Mouse (Mus musculus) ES-E14 (cell line): ENCODE data around the gene Psmd2. TPM values are rescaled to one million over a fixed set of nuclear protein-coding genes. Genes with fewer than 3 reads are reported as not detected.
A peak's percentile ranks its signal among the peaks of the same experiment; 100 is the strongest.

Experiments used
- DNase-seq: peaks from one replicate; pipeline ENCODE4 v3.0.0-alpha.2; 2013; ENCODE audit warnings: low read depth, low spot score
- H3K27ac ChIP-seq: 2 replicates; pipeline ENCODE4 v1.5.1; 2012; ENCODE audit warnings: low read depth, mild to moderate bottlenecking, low read length, moderate library complexity, mixed read lengths; ENCODE audit not compliant: poor library complexity, insufficient read depth, severe bottlenecking
- H3K36me3 ChIP-seq: 2 replicates; pipeline ENCODE4 v1.6.1; 2012; ENCODE audit warnings: mild to moderate bottlenecking, low read length, moderate library complexity, mixed read lengths; ENCODE audit not compliant: control insufficient read depth, poor library complexity, insufficient read depth, severe bottlenecking
- H3K4me1 ChIP-seq, 2 experiments: fragments of 150-350 bp in 1 of 2; sonication (generic) in 1 of 2; 2 replicates each; pipeline ENCODE4 v1.6.1; 2012; ENCODE audit warnings: low read length in 2 of 2, mild to moderate bottlenecking in 1 of 2, mixed read lengths in 1 of 2; ENCODE audit not compliant: control insufficient read depth in 2 of 2, insufficient read depth in 2 of 2, poor library complexity in 1 of 2
- H3K4me3 ChIP-seq, 2 experiments: fragments of 150-350 bp in 1 of 2; sonication (generic) in 1 of 2; 2 replicates each; pipeline ENCODE4 v1.5.1; 2012; ENCODE audit warnings: low read length in 2 of 2, low read depth in 1 of 2, mild to moderate bottlenecking in 1 of 2, mixed read lengths in 1 of 2; ENCODE audit not compliant: insufficient read depth in 1 of 2, poor library complexity in 1 of 2, severe bottlenecking in 1 of 2
- H3K9ac ChIP-seq: 2 replicates; pipeline ENCODE4 v1.6.1; 2012; ENCODE audit warnings: low read depth, mild to moderate bottlenecking, low read length, mixed read lengths; ENCODE audit not compliant: poor library complexity, insufficient read depth, severe bottlenecking
- H3K9me3 ChIP-seq: fragments of 150-350 bp; sonication (generic); 2 replicates; pipeline ENCODE4 v1.6.1; 2012; ENCODE audit warnings: low read depth, mild to moderate bottlenecking, low read length; ENCODE audit not compliant: control insufficient read depth, insufficient read depth
- CHD2 ChIP-seq: IDR thresholded peaks from 2 replicates; pipeline ENCODE4 v1.6.1; 2014; ENCODE audit warnings: mild to moderate bottlenecking, low read depth, low read length, inconsistent platforms
- HCFC1 ChIP-seq: IDR thresholded peaks from 2 replicates; pipeline ENCODE4 v1.6.1; 2012; ENCODE audit warnings: low read length, inconsistent platforms, borderline replicate concordance; ENCODE audit not compliant: insufficient read depth
- MAFK ChIP-seq: IDR thresholded peaks from 2 replicates; pipeline ENCODE4 v1.6.1; 2014; ENCODE audit warnings: mild to moderate bottlenecking, low read depth, low read length, inconsistent platforms; ENCODE audit not compliant: insufficient read depth
- ZC3H11A ChIP-seq: IDR thresholded peaks from 2 replicates; pipeline ENCODE4 v1.6.1; 2012; ENCODE audit warnings: low read depth, mild to moderate bottlenecking, inconsistent platforms, low read length, borderline replicate concordance
- ZNF384 ChIP-seq: IDR thresholded peaks from 2 replicates; pipeline ENCODE4 v1.6.1; 2012; ENCODE audit warnings: low read depth, low read length, inconsistent platforms
- in situ Hi-C, 2 experiments: fragments of 600-800 bp; cut with MboI; formaldehyde crosslinking; loops; one replicate each; pipeline ENCODE4 v1.15.1; 2025; ENCODE audit warnings: low sequenced_read_pairs in 2 of 2, inconsistent platforms in 1 of 2; ENCODE audit not compliant: unreplicated experiment in 2 of 2
- total RNA-seq: library from RNA; depleted of rRNA; stranded (reverse); fragments of 300-350 nt; gene quantifications from 2 replicates; pipeline ENCODE4 v1.2.3, GENCODE M21; 2012

Psmd2 gene
- total RNA-seq, 1 experiment, result 302 TPM

DNA sequence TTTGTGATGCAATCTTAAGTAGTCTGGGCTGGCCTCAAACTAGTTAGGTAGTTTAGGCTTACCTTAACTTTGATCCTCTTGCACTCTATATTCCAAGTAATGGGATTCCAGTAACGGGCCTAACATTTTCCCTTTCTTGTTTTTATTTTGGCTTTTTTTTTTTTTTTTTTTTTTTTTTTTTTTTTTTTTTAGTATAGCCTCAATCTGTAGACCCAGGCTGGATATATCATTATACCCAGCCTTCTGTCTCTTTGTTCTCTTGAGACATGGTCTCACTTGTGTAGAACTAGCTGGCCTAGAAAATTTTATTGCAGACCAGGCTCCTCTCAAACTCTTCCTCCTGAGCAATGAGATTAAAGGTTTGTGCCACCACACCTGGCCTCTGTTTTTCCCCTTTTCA, 40.2 kb downstream of the Psmd2 start:
- TF ChIP-seq ZC3H11A (no peak), ZNF384 (peak; percentile 75; the same call in 1 of the 2 replicates), MAFK (no peak)
- Histone ChIP-seq H3K4me3 (no peak overlapping the region), H3K27ac (no peak overlapping the region; the same call in 1 of the 2 replicates), H3K4me1 (peaks cover 1 to 20% of the 10 kb centered on the region in 2 experiments; a peak in 3 of 4 replicates), H3K9me3 (no peaks in the 10 kb centered on the region), H3K36me3 (peaks cover 42% of the 10 kb centered on the region), H3K9ac (no peak overlapping the region)
- in situ Hi-C loops, result no loop called here
- DNase-seq, result no peak

GRCm38 (mm10) chr16:20692241-20692965, 41.0 kb downstream of the Psmd2 start:
- Histone ChIP-seq H3K4me1 (peaks cover 1 to 20% of the 10 kb centered on the region in 2 experiments; a peak in 3 of 4 replicates), H3K27ac (no peak overlapping the region), H3K4me3 (0 out of 4 replicates have a peak overlapping the region, but pooled peaks of 1 of the 2 experiments have one; percentile 74), H3K9me3 (no peaks in the 10 kb centered on the region), H3K9ac (no peak overlapping the region), H3K36me3 (peaks cover 35% of the 10 kb centered on the region)
- no peak for TF ChIP-seq ZNF384
- no peak for TF ChIP-seq HCFC1
- no peak for TF ChIP-seq CHD2
- in situ Hi-C loops, result no loop called here
- no peak for DNase-seq

GRCm38 (mm10) chr16:20693111-20693701, 41.8 kb downstream of the Psmd2 start, which contains the start of gene Fam131a:
Gene Fam131a, plus strand, starts transcription at chr16:20693241.
- Histone ChIP-seq H3K9ac (peak within 1 kb of the TSS; percentile 77), H3K4me1 (peaks cover 0 to 20% of the 10 kb centered on the region in 2 experiments; a peak in 3 of 4 replicates), H3K4me3 (peak within 1 kb of the TSS; percentile 74 to 82), H3K36me3 (peaks cover 27% of the 10 kb centered on the region), H3K9me3 (no peaks in the 10 kb centered on the region), H3K27ac (peak within 1 kb of the TSS; percentile 32; the same call in 1 of the 2 replicates)
- no peak for TF ChIP-seq CHD2
- TF ChIP-seq HCFC1, result no peak
- TF ChIP-seq ZC3H11A, result no peak
- no peak for TF ChIP-seq MAFK
- no peak for TF ChIP-seq ZNF384
- peak; percentile 65 for DNase-seq
- in situ Hi-C loops, result no loop called here

DNA sequence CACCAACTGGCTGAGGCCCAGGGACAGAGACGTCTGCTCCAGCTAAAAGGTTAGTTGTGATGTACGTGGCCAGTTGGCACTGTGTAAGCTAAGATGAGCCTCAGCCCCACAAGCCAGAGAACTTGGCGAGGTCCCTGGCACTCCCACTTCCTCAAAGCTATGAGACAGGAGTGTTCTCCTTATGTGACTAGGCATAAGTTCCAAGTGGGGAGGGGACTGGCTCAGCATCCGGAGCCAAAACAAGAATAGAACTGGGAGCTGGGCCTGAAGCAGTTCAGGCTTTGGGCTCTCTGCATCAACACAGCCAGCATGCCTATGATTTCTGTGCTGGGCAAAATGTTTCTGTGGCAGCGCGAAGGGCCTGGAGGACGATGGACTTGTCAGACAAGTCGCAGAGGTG, 43.3 kb downstream of the Psmd2 start:
- in situ Hi-C loops, result no loop called here
- H3K4me1 ChIP-seq, result peaks cover 0 to 20% of the 10 kb centered on the region in 2 experiments; a peak in 3 of 4 replicates
- no peak overlapping the region for H3K4me3 ChIP-seq

More for the DNA sequence above, 43.3 kb downstream of the Psmd2 start:
- H3K9me3 ChIP-seq, result no peaks in the 10 kb centered on the region
- no peak overlapping the region for H3K27ac ChIP-seq
- no peak for TF ChIP-seq MAFK
- TF ChIP-seq ZC3H11A, result no peak
- TF ChIP-seq ZNF384, result no peak
- no peak for TF ChIP-seq HCFC1
- TF ChIP-seq CHD2, result no peak
- peaks cover 11% of the 10 kb centered on the region for H3K36me3 ChIP-seq
- no peak for DNase-seq
- H3K9ac ChIP-seq, result no peak overlapping the region
